Mouse (Mus musculus) liver, adult 2 months (tissue): ENCODE data around the gene Rapgef5.

Experiments
- CTCF ChIP-seq: fragments of 200-500 bp; IDR thresholded peaks from 2 replicates; pipeline ENCODE4 v1.5.1; 2011; ENCODE audit warnings: low read depth, low read length, control low read depth
- POLR2A ChIP-seq: fragments of 200-500 bp; IDR thresholded peaks from 2 replicates; pipeline ENCODE4 v1.6.1; 2011; ENCODE audit warnings: low read length, control low read depth; ENCODE audit not compliant: insufficient read depth; ENCODE audit errors: extremely low read depth

DNA sequence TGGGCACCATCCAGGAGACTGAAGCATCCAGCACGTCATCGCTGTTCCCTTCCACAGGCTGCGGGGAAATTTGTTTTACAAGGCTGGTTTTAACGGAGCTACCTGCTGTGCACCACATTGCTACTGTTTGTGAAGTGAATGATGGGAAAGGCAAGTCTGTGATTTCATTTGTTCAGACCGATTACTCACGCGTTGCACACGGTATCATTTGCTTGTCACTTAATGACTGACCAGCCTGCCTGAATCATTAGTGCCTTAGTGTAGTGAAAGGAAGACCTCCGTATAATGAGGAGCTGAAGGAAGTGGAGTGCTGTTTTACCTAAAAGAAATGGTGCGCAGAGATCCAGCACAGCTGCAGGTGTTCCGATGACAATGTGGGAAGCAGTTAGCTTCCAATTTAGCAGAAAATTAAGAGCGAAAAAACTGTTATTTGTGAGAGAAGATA is 289.8 kb downstream of the Rapgef5 start:
- TF ChIP-seq CTCF: no peak
- TF ChIP-seq POLR2A: no peak
